Mouse (Mus musculus) forebrain, embryonic 14.5 days (tissue): Measurements from ENCODE around the gene Gm21060. TPM values are rescaled to one million over a fixed set of nuclear protein-coding genes. Genes with fewer than 3 reads are reported as not detected.
"Not testable (repeated sequence)": the region's sequence is repeated elsewhere in the genome, so short reads cannot be mapped to it uniquely, and the experiment has no call there.

Experiments
- ATAC-seq: fragments of 200-750 bp; cut with Nextera tagmentation; 2 replicates; pipeline ENCODE4 v1.8.0; 2017; ENCODE audit warnings: mild to moderate bottlenecking, moderate library complexity
- DNase-seq: peaks from one replicate; pipeline ENCODE4 v3.0.0-alpha.2; 2015; ENCODE audit warnings: low spot score
- H3K27ac ChIP-seq: fragments of 300-500 bp; sonication (generic); 2 replicates; pipeline ENCODE4 v1.5.1; 2014; ENCODE audit warnings: low read depth, mild to moderate bottlenecking, control low read depth, low read length, moderate library complexity
- H3K27me3 ChIP-seq: fragments of 300-500 bp; sonication (generic); replicated peaks from 2 replicates; pipeline ENCODE4 v1.6.1; 2014; ENCODE audit warnings: low read length, control low read depth, mixed read lengths; ENCODE audit not compliant: control insufficient read depth, insufficient read depth
- H3K36me3 ChIP-seq: fragments of 300-500 bp; sonication (generic); 2 replicates; pipeline ENCODE4 v1.6.1; 2014; ENCODE audit warnings: low read length, control low read depth; ENCODE audit not compliant: control insufficient read depth, insufficient read depth
- H3K4me1 ChIP-seq: fragments of 300-500 bp; sonication (generic); 2 replicates; pipeline ENCODE4 v1.6.1; 2014; ENCODE audit warnings: antibody characterized with exemption, low read length, control low read depth; ENCODE audit not compliant: control insufficient read depth, insufficient read depth
- H3K4me2 ChIP-seq: fragments of 300-500 bp; sonication (generic); 2 replicates; pipeline ENCODE4 v1.6.1; 2014; ENCODE audit warnings: mild to moderate bottlenecking, control low read depth, low read length
- H3K4me3 ChIP-seq: fragments of 300-500 bp; sonication (generic); 2 replicates; pipeline ENCODE4 v1.5.1; 2014; ENCODE audit warnings: low read depth, low read length, control low read depth
- H3K9ac ChIP-seq: fragments of 300-500 bp; sonication (generic); 2 replicates; pipeline ENCODE4 v1.6.1; 2014; ENCODE audit warnings: mild to moderate bottlenecking, low read length, control low read depth, moderate library complexity
- H3K9me3 ChIP-seq: fragments of 300-500 bp; sonication (generic); replicated peaks from 2 replicates; pipeline ENCODE4 v1.6.1; 2016; ENCODE audit warnings: low read length, control low read depth, mixed read lengths; ENCODE audit not compliant: control insufficient read depth
- WGBS: fragments of 180-500 bp; shearing (Covaris S2); extraction: QIAGEN DNeasy Blood & Tissue Kit; methylation state at CpG from one replicate; pipeline ENCODE4 v1.1.7; 2014; 5-methylcytosine and 5-hydroxymethylcytosine counted together
- polyA plus RNA-seq: library from polyadenylated mRNA; unstranded; fragments of >200 nt; fragmentation: Nextera tagmentation; extraction: Ambion mirVana; gene quantifications from 2 replicates; pipeline ENCODE4 v1.2.1, GENCODE M21; 2014

Gene Gm21060
- polyA plus RNA-seq, result not detected in 2 replicates

DNA sequence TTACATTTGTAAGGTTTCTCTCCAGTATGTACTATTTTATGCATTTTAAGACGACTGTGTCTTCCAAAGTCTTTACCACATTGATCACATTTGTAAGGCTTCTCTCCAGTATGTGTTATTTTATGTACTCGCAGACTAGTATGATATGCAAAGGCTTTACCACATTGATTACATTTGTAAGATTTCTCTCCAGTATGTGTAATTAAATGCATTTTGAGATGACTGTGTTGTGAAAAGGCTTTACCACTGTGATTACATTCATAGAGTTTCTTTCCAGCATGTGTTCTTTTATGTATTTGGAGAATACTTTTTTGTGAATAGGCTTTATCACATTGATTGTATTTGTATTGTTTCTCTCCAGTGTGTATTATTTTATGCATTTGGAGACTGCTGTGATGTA, at the start of gene Gm21060:
Gene Gm21060 (minus strand): TSS at position 101 of the 400 bp plus-strand sequence.
- no peaks in the 10 kb centered on the region for H3K27me3 ChIP-seq
- 93% methylated on average over 2 of the region's 2 CpGs for WGBS
- H3K4me2 ChIP-seq, result no peak within 1 kb of the TSS
- no peak within 1 kb of the TSS for H3K4me3 ChIP-seq
- no peak for DNase-seq
- H3K9ac ChIP-seq, result no peak within 1 kb of the TSS
- ATAC-seq, result no peak
- no peaks in the 10 kb centered on the region for H3K36me3 ChIP-seq
- H3K4me1 ChIP-seq, result no peaks in the 10 kb centered on the region
- no peaks in the 10 kb centered on the region for H3K9me3 ChIP-seq
- no peak within 1 kb of the TSS for H3K27ac ChIP-seq

GRCm38 (mm10) chr19:61320844-61321243, 24.0 kb upstream of the Gm21060 start:
- ATAC-seq, H3K27me3 ChIP-seq, H3K27ac ChIP-seq, H3K9me3 ChIP-seq, DNase-seq, H3K9ac ChIP-seq, H3K36me3 ChIP-seq, H3K4me3 ChIP-seq, H3K4me2 ChIP-seq, H3K4me1 ChIP-seq: not testable (repeated sequence)
- WGBS, result 80% methylated on average over 3 of the region's 3 CpGs

DNA sequence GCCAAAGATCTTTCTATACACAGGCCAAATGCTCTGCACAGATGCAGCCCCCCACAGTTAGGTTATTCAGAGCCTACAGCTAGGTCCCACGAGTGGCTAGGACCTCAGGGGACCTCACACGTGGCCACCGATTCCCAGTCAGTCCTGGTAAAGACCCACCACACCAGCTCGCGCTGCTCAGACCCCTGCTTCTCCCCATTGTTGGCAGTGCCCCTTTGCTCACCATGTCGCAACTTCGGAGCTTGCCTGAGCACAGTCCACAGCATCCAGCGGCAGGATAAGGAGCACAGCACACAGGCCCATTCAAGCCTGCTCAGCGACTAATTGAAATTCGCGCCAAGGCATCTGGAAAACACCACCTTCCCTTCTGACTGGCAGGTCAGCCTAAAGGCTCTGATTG, 16.3 kb upstream of the Gm21060 start:
- not testable (repeated sequence) for H3K4me1 ChIP-seq, H3K9me3 ChIP-seq, ATAC-seq, H3K36me3 ChIP-seq, H3K27me3 ChIP-seq, DNase-seq, H3K27ac ChIP-seq, H3K9ac ChIP-seq, H3K4me2 ChIP-seq, H3K4me3 ChIP-seq
- WGBS, result 19% methylated on average over 11 of the region's 11 CpGs

DNA sequence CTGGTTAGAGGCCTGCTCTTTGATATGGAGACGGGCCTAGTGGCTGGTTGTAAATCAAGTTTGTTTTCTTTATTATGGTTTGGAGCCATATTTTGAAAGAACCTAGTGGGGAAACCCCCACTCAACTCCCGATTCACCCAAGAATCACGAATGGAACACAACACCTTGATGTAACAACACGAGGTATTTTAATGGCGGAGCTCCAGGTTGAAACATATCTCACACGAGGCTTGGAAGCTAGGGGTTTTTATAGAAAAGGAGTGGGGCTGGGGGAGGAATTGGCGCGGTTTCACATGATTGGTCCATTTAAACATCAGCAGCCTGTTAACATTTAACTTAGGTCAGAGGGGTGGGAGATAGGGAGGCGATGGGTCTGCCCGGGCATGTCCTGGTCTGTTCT, 15.5 kb upstream of the Gm21060 start:
- not testable (repeated sequence) for H3K27me3 ChIP-seq, DNase-seq, H3K36me3 ChIP-seq, H3K4me1 ChIP-seq, H3K4me2 ChIP-seq, H3K27ac ChIP-seq, ATAC-seq, H3K9me3 ChIP-seq, H3K9ac ChIP-seq, H3K4me3 ChIP-seq
- 95% methylated on average over 9 of the region's 10 CpGs for WGBS

DNA sequence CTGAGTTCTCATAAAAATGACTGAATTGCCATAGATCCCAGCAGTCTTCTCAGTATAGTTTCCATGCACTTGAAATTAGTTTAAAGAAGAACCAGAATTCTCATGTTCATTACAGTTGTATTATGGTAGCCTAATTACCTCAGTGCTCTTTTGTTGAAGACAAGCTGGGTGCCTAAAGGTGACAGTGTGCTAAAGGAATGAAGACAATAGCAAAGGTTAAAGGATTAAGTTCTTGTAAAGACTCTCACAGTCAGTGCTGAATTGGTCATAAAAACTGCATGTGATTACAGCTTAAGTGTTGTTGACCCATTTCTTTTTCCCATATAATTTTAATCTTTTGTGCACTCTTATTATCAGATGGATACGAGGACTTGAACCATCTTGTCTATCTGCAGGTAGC, 11.2 kb upstream of the Gm21060 start:
- DNase-seq, H3K27ac ChIP-seq, H3K9ac ChIP-seq, H3K9me3 ChIP-seq, ATAC-seq, H3K4me1 ChIP-seq, H3K4me3 ChIP-seq, H3K36me3 ChIP-seq, H3K4me2 ChIP-seq, H3K27me3 ChIP-seq: not testable (repeated sequence)
- WGBS, result 32% methylated on average over 1 of the region's 1 CpGs

- H3K36me3 ChIP-seq, DNase-seq, H3K4me2 ChIP-seq, H3K9me3 ChIP-seq, H3K4me1 ChIP-seq, H3K4me3 ChIP-seq, ATAC-seq, H3K9ac ChIP-seq, H3K27ac ChIP-seq, H3K27me3 ChIP-seq: not testable (repeated sequence)
- WGBS, result 67% methylated on average over 4 of the region's 4 CpGs
These were observed 11.8 kb downstream of the Gm21060 start for GRCm38 (mm10) chr19:61285033-61285432.

GRCm38 (mm10) chr19:61283581-61283980, 13.3 kb downstream of the Gm21060 start:
- 35% methylated on average over 1 of the region's 1 CpGs for WGBS
- Histone ChIP-seq H3K27ac (no peak overlapping the region), H3K36me3 (no peaks in the 10 kb centered on the region), H3K9ac (no peak overlapping the region), H3K4me1 (no peaks in the 10 kb centered on the region), H3K4me3 (no peak overlapping the region), H3K9me3 (no peaks in the 10 kb centered on the region), H3K4me2 (no peak overlapping the region), H3K27me3 (no peaks in the 10 kb centered on the region)
- DNase-seq (no peak), ATAC-seq (no peak)

DNA sequence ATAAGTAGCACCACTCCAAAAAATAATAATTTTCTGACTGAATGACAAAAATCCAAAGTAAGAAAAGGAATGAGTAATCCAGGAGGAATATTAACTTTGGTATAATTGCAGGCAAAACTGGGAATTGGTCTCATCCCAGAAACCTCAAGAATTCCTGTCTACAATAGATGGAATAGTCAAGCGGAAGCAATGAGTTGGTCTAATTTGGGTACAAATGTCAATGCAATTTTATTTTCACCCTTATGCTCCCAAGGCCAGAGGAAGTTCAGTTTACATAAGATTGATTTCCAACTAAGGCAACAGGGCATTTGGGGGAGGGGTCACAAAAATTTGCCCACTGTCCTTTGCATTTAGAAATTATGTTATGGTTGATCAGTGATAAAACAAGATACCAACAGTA, 21.4 kb downstream of the Gm21060 start:
- Histone ChIP-seq H3K4me1 (no peaks in the 10 kb centered on the region), H3K4me2 (no peak overlapping the region), H3K27me3 (no peaks in the 10 kb centered on the region), H3K27ac (no peak overlapping the region), H3K4me3 (no peak overlapping the region), H3K9ac (no peak overlapping the region), H3K9me3 (no peaks in the 10 kb centered on the region), H3K36me3 (no peaks in the 10 kb centered on the region)
- DNase-seq (no peak), ATAC-seq (no peak)
- 96% methylated on average over 1 of the region's 1 CpGs for WGBS

DNA sequence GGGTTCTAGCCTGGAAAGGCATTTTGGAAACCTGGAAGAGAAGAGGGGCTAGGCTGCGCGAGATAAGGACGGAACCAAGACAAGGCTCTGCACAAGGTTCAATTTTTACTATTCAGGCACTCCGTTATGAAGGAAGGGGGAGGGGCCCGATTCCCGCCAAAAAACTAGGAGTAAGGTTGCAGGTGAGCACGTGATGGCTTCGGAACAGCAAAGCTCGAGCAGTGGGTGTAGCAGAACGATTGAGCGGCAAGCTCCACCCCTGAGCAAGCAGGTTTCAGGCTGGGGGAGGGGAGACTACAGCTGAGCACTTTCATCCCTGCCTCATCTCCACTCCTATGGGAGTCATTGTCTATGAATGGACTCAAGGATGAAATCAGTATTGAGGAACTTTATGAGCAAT, 27.7 kb downstream of the Gm21060 start:
- H3K9me3 ChIP-seq, ATAC-seq, H3K4me3 ChIP-seq, H3K4me2 ChIP-seq, DNase-seq, H3K27me3 ChIP-seq, H3K9ac ChIP-seq, H3K4me1 ChIP-seq, H3K36me3 ChIP-seq, H3K27ac ChIP-seq: not testable (repeated sequence)
- 38% methylated on average over 11 of the region's 11 CpGs for WGBS
